Comparison of ENCODE assay signal across 8 mouse cellular contexts in genomic region chr4:126251655-126252254, GRCm38 (mm10). TPM values are rescaled to one million over a fixed set of nuclear protein-coding genes. Genes with fewer than 3 reads are reported as not detected.
DNase-seq lines count a peak whose midpoint lies in the region; ATAC-seq and TF ChIP-seq lines count a peak whose summit lies in the region.

No protein-coding gene starts in this region.

- TF ChIP-seq EP300 in heart, postnatal 0 days (IDR thresholded peaks at IDR 0.05; ENCODE audit: low read depth), result no peak

- H3K27ac ChIP-seq in heart, postnatal 0 days (ENCODE audit: low read depth), result peak overlapping the region; percentile 81
- H3K27ac ChIP-seq in limb, embryonic 10.5 days, result peak overlapping the region; percentile 74
- H3K27ac ChIP-seq in midbrain, embryonic 11.5 days (ENCODE audit: low read depth, low read length), result no peak overlapping the region

- H3K27me3 ChIP-seq in E14TG2a.4 (ENCODE audit: insufficient read depth, low read length), result peaks cover under 1% of the 10 kb centered on the region
- no peaks in the 10 kb centered on the region for H3K27me3 ChIP-seq in heart, postnatal 0 days (ENCODE audit: control insufficient read depth, insufficient read depth, low read length)
- no peaks in the 10 kb centered on the region for H3K27me3 ChIP-seq in limb, embryonic 10.5 days (ENCODE audit: low read depth, poor library complexity, severe bottlenecking)
- no peaks in the 10 kb centered on the region for H3K27me3 ChIP-seq in midbrain, embryonic 11.5 days (ENCODE audit: control insufficient read depth, insufficient read depth, low read length)

- peak overlapping the region; percentile 22; the same call in 1 of the 2 replicates for H3K9ac ChIP-seq in heart, postnatal 0 days (replicated peaks; ENCODE audit: low read depth, low read length)
- no peak overlapping the region; the same call in 1 of the 2 replicates for H3K9ac ChIP-seq in midbrain, embryonic 11.5 days (ENCODE audit: low read length)

- H3K4me1 ChIP-seq in E14TG2a.4 (replicated peaks; ENCODE audit: low read depth, low read length), result peaks cover 89% of the 10 kb centered on the region
- H3K4me1 ChIP-seq in heart, postnatal 0 days (ENCODE audit: control insufficient read depth, insufficient read depth), result peaks cover 52% of the 10 kb centered on the region
- peaks cover 55% of the 10 kb centered on the region for H3K4me1 ChIP-seq in limb, embryonic 10.5 days
- peaks cover 59% of the 10 kb centered on the region for H3K4me1 ChIP-seq in midbrain, embryonic 11.5 days (ENCODE audit: control insufficient read depth, insufficient read depth, low read length)

- H3K4me2 ChIP-seq in heart, postnatal 0 days (ENCODE audit: low read depth, low read length), result peak overlapping the region; percentile 45
- no peak overlapping the region for H3K4me2 ChIP-seq in midbrain, embryonic 11.5 days

- 0 out of 2 replicates have a peak, but pooled peaks have one; percentile 5 for ATAC-seq in heart, postnatal 0 days (ENCODE audit: insufficient read depth, low read depth)
- ATAC-seq in midbrain, embryonic 11.5 days (ENCODE audit: low FRiP score), result no peak

- peak; percentile 40 for DNase-seq in embryo, embryonic 11 days
- DNase-seq in heart, postnatal 0 days (ENCODE audit: low spot score), result peak; percentile 77
- no peak for DNase-seq in limb, embryonic 10.5 days (ENCODE audit: low spot score)
- DNase-seq in midbrain, embryonic 11.5 days (ENCODE audit: low spot score, missing footprints), result peak; percentile 76
- DNase-seq in urinary bladder, adult 18-20 months (ENCODE audit: low spot score in 2 of 2), result no peak
- DNase-seq in testis, postnatal 14 days (ENCODE audit: low spot score), result no peak
- no peak for DNase-seq in cerebellum, adult 8-10 months

- H3K9me3 ChIP-seq in E14TG2a.4 (ENCODE audit: low read length), result no peaks in the 10 kb centered on the region
- no peaks in the 10 kb centered on the region for H3K9me3 ChIP-seq in heart, postnatal 0 days (replicated peaks; ENCODE audit: control insufficient read depth, low read length)
- no peaks in the 10 kb centered on the region for H3K9me3 ChIP-seq in limb, embryonic 10.5 days (replicated peaks)
- H3K9me3 ChIP-seq in midbrain, embryonic 11.5 days (ENCODE audit: control insufficient read depth, low read length), result no peaks in the 10 kb centered on the region

- 54% methylated on average over 11 of the region's 11 CpGs for WGBS in heart, postnatal 0 days
- 65% methylated on average over 11 of the region's 11 CpGs for WGBS in limb, embryonic 10.5 days
- WGBS in midbrain, embryonic 11.5 days, result 65% methylated on average over 11 of the region's 11 CpGs

- peak overlapping the region; percentile 49 for H3K4me3 ChIP-seq in E14TG2a.4 (replicated peaks; ENCODE audit: low read length)
- no peak overlapping the region for H3K4me3 ChIP-seq in heart, postnatal 0 days (ENCODE audit: low read depth, low read length)
- peak overlapping the region; percentile 16 for H3K4me3 ChIP-seq in limb, embryonic 10.5 days
- no peak overlapping the region for H3K4me3 ChIP-seq in midbrain, embryonic 11.5 days (ENCODE audit: low read depth, low read length)

- H3K36me3 ChIP-seq in E14TG2a.4 (ENCODE audit: insufficient read depth, low read length), result 0 out of 2 replicates have a peak, but pooled peaks cover 4% of the 10 kb centered on the region
- H3K36me3 ChIP-seq in heart, postnatal 0 days (replicated peaks; ENCODE audit: control insufficient read depth, insufficient read depth, low read length), result peaks cover 8% of the 10 kb centered on the region; the same call in 1 of the 2 replicates
- peaks cover 59% of the 10 kb centered on the region for H3K36me3 ChIP-seq in limb, embryonic 10.5 days
- H3K36me3 ChIP-seq in midbrain, embryonic 11.5 days (ENCODE audit: control insufficient read depth, insufficient read depth, low read length), result no peaks in the 10 kb centered on the region

- no peak for TF ChIP-seq CTCF in E14TG2a.4 (conservative IDR thresholded peaks at IDR 0.05; ENCODE audit: low read length)
- TF ChIP-seq CTCF in heart, postnatal 0 days (IDR thresholded peaks at IDR 0.05; ENCODE audit: low read depth), result no peak

RNA-seq across cellular contexts. Expression of gene Map7d1, which starts 4.4 kb away (rescaled TPM):
- total RNA-seq in heart, postnatal 0 days (2014; rRNA removed; ENCODE audit: low replicate concordance), result 75.0 and 90.1 TPM in 2 replicates
- polyA plus RNA-seq in heart, postnatal 0 days (2015; fragmentation: Nextera tagmentation; extraction: Ambion mirVana), result 35.2 and 37.5 TPM in 2 replicates
- polyA plus RNA-seq in limb, embryonic 10.5 days (2016; fragmentation: Nextera tagmentation; extraction: Ambion mirVana), result 56.2 and 63.2 TPM in 2 replicates
- polyA plus RNA-seq in midbrain, embryonic 11.5 days (2014; fragmentation: Nextera tagmentation; extraction: Ambion mirVana), result 61.8 and 68.7 TPM in 2 replicates

RNA-seq across cellular contexts. Expression of gene Trappc3, which starts 10.4 kb away (rescaled TPM):
- 46.4 and 63.1 TPM in 2 replicates for total RNA-seq in heart, postnatal 0 days (2014; rRNA removed; ENCODE audit: low replicate concordance)
- polyA plus RNA-seq in heart, postnatal 0 days (2015; fragmentation: Nextera tagmentation; extraction: Ambion mirVana), result 80.3 and 86.7 TPM in 2 replicates
- 83.1 and 95.3 TPM in 2 replicates for polyA plus RNA-seq in limb, embryonic 10.5 days (2016; fragmentation: Nextera tagmentation; extraction: Ambion mirVana)
- 37.1 and 38.9 TPM in 2 replicates for polyA plus RNA-seq in midbrain, embryonic 11.5 days (2014; fragmentation: Nextera tagmentation; extraction: Ambion mirVana)

RNA-seq across cellular contexts. Expression of gene Col8a2, which starts 34.8 kb away (rescaled TPM):
- 3.8 and 4.3 TPM in 2 replicates for total RNA-seq in heart, postnatal 0 days (2014; rRNA removed; ENCODE audit: low replicate concordance)
- polyA plus RNA-seq in heart, postnatal 0 days (2015; fragmentation: Nextera tagmentation; extraction: Ambion mirVana), result 0.71 and 1.1 TPM in 2 replicates
- 0.65 and 1.4 TPM in 2 replicates for polyA plus RNA-seq in limb, embryonic 10.5 days (2016; fragmentation: Nextera tagmentation; extraction: Ambion mirVana)
- 9.1 and 9.5 TPM in 2 replicates for polyA plus RNA-seq in midbrain, embryonic 11.5 days (2014; fragmentation: Nextera tagmentation; extraction: Ambion mirVana)

RNA-seq across cellular contexts. Expression of gene Thrap3, which starts 49.2 kb away (rescaled TPM):
- total RNA-seq in heart, postnatal 0 days (2014; rRNA removed; ENCODE audit: low replicate concordance), result 84.1 and 121 TPM in 2 replicates
- polyA plus RNA-seq in heart, postnatal 0 days (2015; fragmentation: Nextera tagmentation; extraction: Ambion mirVana), result 86.1 and 96.7 TPM in 2 replicates
- 263 and 287 TPM in 2 replicates for polyA plus RNA-seq in limb, embryonic 10.5 days (2016; fragmentation: Nextera tagmentation; extraction: Ambion mirVana)
- 192 and 219 TPM in 2 replicates for polyA plus RNA-seq in midbrain, embryonic 11.5 days (2014; fragmentation: Nextera tagmentation; extraction: Ambion mirVana)

Comparison
In these comparisons a context has a peak if more than half of its experiments do, and no peak if none do; other contexts are left out.
1. H3K4me3 ChIP-seq: peak in E14TG2a.4 (single experiment) and limb, embryonic 10.5 days (single experiment); none in heart, postnatal 0 days (single experiment) and midbrain, embryonic 11.5 days (single experiment).
2. DNase-seq: peak in embryo, embryonic 11 days (single experiment), heart, postnatal 0 days (single experiment) and midbrain, embryonic 11.5 days (single experiment); none in limb, embryonic 10.5 days (single experiment), urinary bladder, adult 18-20 months (0 of 2), testis, postnatal 14 days (single experiment) and cerebellum, adult 8-10 months (single experiment).